Mouse (Mus musculus): ENCODE results near the gene Cryge.

GRCm38 (mm10) chr1:65005575-65005974 is 45.4 kb downstream of the Cryge start:
- no peak for TF ChIP-seq CTCF (IDR thresholded peaks at IDR 0.05; ENCODE audit: low read depth)
- no peak for TF ChIP-seq EP300 (IDR thresholded peaks at IDR 0.05; ENCODE audit: low read depth)

Measured in liver, embryonic 14.5 days (tissue).